Mouse (Mus musculus) limb, embryonic 12.5 days (tissue): Measurements from ENCODE around the gene Nagk. TPM values are rescaled to one million over a fixed set of nuclear protein-coding genes. Genes with fewer than 3 reads are reported as not detected.

Source experiments
- ATAC-seq: fragments of 200-750 bp; cut with Nextera tagmentation; 2 replicates; pipeline ENCODE4 v1.8.0; 2017; ENCODE audit warnings: low read depth, moderate TSS enrichment; ENCODE audit not compliant: insufficient number of reproducible peaks, insufficient read depth, low FRiP score, low TSS enrichment
- H3K27ac ChIP-seq: fragments of 300-500 bp; sonication (generic); 2 replicates; pipeline ENCODE4 v1.5.1; 2016; ENCODE audit warnings: mild to moderate bottlenecking, moderate library complexity
- H3K27me3 ChIP-seq: fragments of 300-500 bp; sonication (generic); 2 replicates; pipeline ENCODE4 v1.6.1; 2016; ENCODE audit warnings: mild to moderate bottlenecking, moderate library complexity
- H3K36me3 ChIP-seq: fragments of 300-500 bp; sonication (generic); 2 replicates; pipeline ENCODE4 v1.6.1; 2016; ENCODE audit warnings: mild to moderate bottlenecking, moderate library complexity
- H3K4me1 ChIP-seq: fragments of 300-500 bp; sonication (generic); replicated peaks from 2 replicates; pipeline ENCODE4 v1.6.1; 2016
- H3K4me2 ChIP-seq: fragments of 300-500 bp; sonication (generic); 2 replicates; pipeline ENCODE4 v1.6.1; 2016; ENCODE audit warnings: mild to moderate bottlenecking, moderate library complexity
- H3K4me3 ChIP-seq: fragments of 300-500 bp; sonication (generic); replicated peaks from 2 replicates; pipeline ENCODE4 v1.5.1; 2016; ENCODE audit warnings: mild to moderate bottlenecking
- H3K9ac ChIP-seq: fragments of 300-500 bp; sonication (generic); replicated peaks from 2 replicates; pipeline ENCODE4 v1.6.1; 2016; ENCODE audit warnings: mild to moderate bottlenecking, moderate library complexity
- H3K9me3 ChIP-seq: fragments of 300-500 bp; sonication (generic); 2 replicates; pipeline ENCODE4 v1.6.1; 2016; ENCODE audit warnings: mild to moderate bottlenecking, moderate library complexity
- WGBS: fragments of 180-500 bp; shearing (Covaris S2); methylation state at CpG from one replicate; pipeline ENCODE4 v1.1.7; 2016; 5-methylcytosine and 5-hydroxymethylcytosine counted together
- polyA plus RNA-seq: library from polyadenylated mRNA; unstranded; fragments of >200 nt; fragmentation: Nextera tagmentation; extraction: Ambion mirVana; gene quantifications from 2 replicates; pipeline ENCODE4 v1.2.1, GENCODE M21; 2016

Gene Nagk
- polyA plus RNA-seq = 35.3 and 36.8 TPM in 2 replicates

DNA sequence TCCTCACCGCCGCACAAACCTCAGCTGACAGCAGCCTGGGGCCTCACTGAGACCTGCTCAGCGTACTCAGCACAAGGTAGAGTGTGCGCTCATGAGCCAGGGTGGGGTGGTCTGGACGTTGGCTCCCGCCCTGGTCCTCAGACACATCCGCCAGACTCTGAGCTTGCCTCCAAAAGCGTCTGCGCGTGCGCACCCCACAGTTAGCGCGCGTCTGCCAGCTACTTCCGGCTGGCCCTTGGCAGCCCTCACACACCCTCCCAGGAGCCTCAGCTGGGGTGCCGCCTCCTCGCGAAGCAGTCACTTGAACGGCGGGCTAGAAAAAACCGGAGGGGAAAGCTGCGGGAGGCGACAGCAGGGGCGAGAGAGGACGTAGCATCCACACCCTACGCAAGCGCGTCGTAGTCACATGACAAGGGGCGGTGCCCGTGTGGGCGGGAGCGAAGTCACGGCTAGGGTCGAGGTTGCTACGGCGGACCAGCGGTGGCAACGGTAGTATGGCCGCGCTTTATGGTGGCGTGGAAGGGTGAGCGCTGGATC, at the start of gene Nagk:
Gene Nagk, plus strand, starts transcription at position 223 of the 537 bp plus-strand sequence.
- Histone ChIP-seq H3K36me3 (peaks cover 13% of the 10 kb centered on the region; the same call in 1 of the 2 replicates), H3K4me3 (peak within 1 kb of the TSS; percentile 82), H3K4me1 (peaks cover 5% of the 10 kb centered on the region), H3K9ac (peak within 1 kb of the TSS; percentile 77), H3K9me3 (no peaks in the 10 kb centered on the region), H3K27ac (peak within 1 kb of the TSS; percentile 95), H3K4me2 (peak within 1 kb of the TSS; percentile 86), H3K27me3 (no peaks in the 10 kb centered on the region)
- WGBS = under 1% methylated on average over 43 of the region's 43 CpGs
- peak; percentile 95 for ATAC-seq

DNA sequence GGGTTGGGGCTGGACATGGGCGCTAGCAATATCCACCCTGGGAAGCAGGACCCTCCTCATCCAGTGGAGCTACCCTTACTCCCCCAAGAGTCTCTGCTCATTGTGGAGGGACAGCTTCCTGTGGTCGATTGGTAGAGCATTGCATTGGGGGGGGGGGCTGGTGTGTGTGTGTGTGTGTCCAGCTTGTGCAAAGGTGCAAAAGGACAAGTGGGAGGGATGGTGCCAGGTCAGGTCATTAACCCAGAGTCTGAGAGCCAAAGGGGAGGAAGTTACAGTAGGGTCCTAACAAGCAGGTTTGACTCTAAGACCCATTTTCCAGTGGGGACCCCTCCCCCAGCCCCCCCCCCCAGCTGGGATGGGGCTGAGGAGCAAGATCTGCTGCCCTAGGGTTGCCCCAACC, 49.3 kb upstream of the Nagk start:
- H3K27me3 ChIP-seq = peaks cover 41% of the 10 kb centered on the region
- ATAC-seq = no peak
- peaks cover 5% of the 10 kb centered on the region; the same call in 1 of the 2 replicates for H3K9me3 ChIP-seq

DNA sequence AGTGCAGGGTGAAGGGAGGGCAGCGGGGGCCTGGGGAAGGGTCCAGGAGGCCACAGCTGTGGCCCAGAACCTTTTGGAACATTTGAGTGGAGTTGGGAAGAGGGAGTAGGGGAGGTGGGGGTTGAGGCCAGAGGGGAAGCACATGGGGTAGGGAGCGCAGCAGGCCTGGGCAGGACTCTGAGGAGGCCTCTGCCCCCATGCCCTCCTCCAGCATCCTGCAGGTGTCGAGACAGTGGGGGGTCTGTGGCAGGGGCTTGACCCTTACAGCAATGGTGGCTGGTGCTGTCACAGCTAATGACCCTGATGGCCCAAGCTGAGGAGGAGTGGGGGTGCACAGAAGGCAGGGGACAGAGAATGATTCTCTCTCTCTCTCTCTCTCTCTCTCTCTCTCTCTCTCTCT, 45.5 kb upstream of the Nagk start:
- Histone ChIP-seq H3K4me3 (no peak overlapping the region), H3K27me3 (peaks cover 48% of the 10 kb centered on the region), H3K36me3 (no peaks in the 10 kb centered on the region), H3K4me1 (peaks cover 4% of the 10 kb centered on the region; the same call in 1 of the 2 replicates), H3K9ac (no peak overlapping the region), H3K27ac (no peak overlapping the region), H3K9me3 (no peaks in the 10 kb centered on the region), H3K4me2 (no peak overlapping the region)
- ATAC-seq = peak; percentile 28; the same call in 1 of the 2 replicates
- WGBS = 61% methylated on average over 2 of the region's 3 CpGs

More for the DNA sequence above, 49.3 kb upstream of the Nagk start:
- 50% methylated on average over 2 of the region's 2 CpGs for WGBS
- H3K9ac ChIP-seq = no peak overlapping the region
- no peak overlapping the region for H3K4me2 ChIP-seq
- H3K4me3 ChIP-seq = no peak overlapping the region
- no peaks in the 10 kb centered on the region for H3K36me3 ChIP-seq
- peaks cover 4% of the 10 kb centered on the region; the same call in 1 of the 2 replicates for H3K4me1 ChIP-seq
- no peak overlapping the region for H3K27ac ChIP-seq

DNA sequence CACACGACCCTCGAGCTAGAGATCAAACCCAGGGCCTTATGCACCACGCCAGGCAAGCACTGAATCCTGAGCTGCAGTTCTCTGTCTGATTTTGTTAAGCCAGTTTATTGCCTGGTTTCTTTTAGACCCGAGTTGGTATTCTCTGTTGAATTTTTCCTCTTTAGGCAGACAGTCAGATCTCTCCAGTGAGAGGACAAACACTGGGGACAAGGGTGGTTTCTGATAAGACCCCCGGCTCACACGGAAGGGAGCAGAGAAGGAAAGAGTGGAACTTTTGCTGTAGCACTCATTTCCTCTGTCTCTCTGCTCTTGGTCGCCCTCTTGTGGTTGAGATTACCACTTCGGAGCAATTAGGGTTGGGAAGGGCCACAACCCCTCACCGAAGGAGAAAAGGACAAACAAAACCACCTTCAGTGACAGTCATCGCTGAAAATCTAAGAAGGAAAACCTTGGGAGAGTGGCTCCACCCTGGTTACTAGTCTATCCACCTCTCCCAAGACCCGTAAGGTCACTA, 44.6 kb upstream of the Nagk start:
- Histone ChIP-seq H3K9ac (0 out of 2 replicates have a peak overlapping the region, but pooled peaks have one; percentile 27), H3K9me3 (no peaks in the 10 kb centered on the region), H3K36me3 (no peaks in the 10 kb centered on the region), H3K27me3 (peaks cover 57% of the 10 kb centered on the region), H3K4me1 (peaks cover 4% of the 10 kb centered on the region; the same call in 1 of the 2 replicates), H3K4me3 (no peak overlapping the region), H3K27ac (no peak overlapping the region), H3K4me2 (no peak overlapping the region)
- peak; percentile 49; the same call in 1 of the 2 replicates for ATAC-seq
- WGBS = 11% methylated on average over 11 of the region's 11 CpGs

DNA sequence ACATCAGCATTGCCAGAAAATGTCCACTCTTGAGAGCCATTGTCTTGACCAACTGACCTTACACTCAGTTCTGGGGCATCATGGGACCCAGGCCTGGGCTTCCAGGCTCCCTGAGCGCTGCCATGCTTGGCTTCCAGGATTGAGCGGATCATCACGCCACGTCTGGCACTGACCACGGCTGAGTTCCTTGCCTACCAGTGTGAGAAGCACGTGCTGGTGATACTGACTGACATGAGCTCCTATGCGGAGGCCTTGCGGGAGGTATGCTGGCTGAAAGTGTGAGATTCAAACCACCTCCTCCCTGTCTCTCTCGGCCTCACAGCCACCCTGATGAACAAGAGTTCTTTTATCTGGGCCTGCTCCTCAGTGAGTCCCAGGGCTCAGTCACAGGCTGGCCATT, 38.7 kb upstream of the Nagk start:
- H3K4me1 ChIP-seq = peaks cover 6% of the 10 kb centered on the region
- H3K4me2 ChIP-seq = no peak overlapping the region
- peaks cover 89% of the 10 kb centered on the region for H3K27me3 ChIP-seq
- 70% methylated on average over 9 of the region's 9 CpGs for WGBS
- no peak overlapping the region for H3K27ac ChIP-seq
- no peak for ATAC-seq
- no peak overlapping the region for H3K9ac ChIP-seq
- no peak overlapping the region for H3K4me3 ChIP-seq
- no peaks in the 10 kb centered on the region for H3K36me3 ChIP-seq
- no peaks in the 10 kb centered on the region for H3K9me3 ChIP-seq

DNA sequence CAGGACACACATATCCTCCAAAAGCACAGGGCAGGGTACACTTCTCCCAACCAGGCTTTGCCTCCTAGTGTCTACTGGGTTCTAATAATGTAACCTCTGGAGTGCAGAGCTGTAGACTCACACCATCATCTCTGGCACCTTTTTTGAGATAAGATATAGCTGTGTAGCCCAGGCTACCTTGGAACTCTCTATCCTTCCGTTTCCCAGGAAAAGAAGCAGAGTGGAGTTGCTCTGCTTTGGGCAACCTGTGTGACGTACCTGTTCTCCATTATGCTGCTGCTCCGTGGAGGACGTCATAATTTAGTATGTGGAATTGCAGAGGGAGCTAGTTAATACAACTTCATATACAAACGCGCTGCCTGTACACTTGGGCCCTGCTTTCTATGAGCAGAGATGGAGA, 32.4 kb upstream of the Nagk start, which contains the start of gene Ankrd53:
Gene Ankrd53, plus strand, starts transcription at position 301 of the 400 bp plus-strand sequence.
- 15% methylated on average over 6 of the region's 6 CpGs for WGBS
- Histone ChIP-seq H3K4me2 (peak within 1 kb of the TSS; percentile 66), H3K9ac (peak within 1 kb of the TSS; percentile 46), H3K9me3 (no peaks in the 10 kb centered on the region), H3K36me3 (no peaks in the 10 kb centered on the region), H3K4me1 (peaks cover 16% of the 10 kb centered on the region), H3K4me3 (peak within 1 kb of the TSS; percentile 38), H3K27me3 (peaks cover 74% of the 10 kb centered on the region), H3K27ac (no peak within 1 kb of the TSS)
- ATAC-seq = no peak

DNA sequence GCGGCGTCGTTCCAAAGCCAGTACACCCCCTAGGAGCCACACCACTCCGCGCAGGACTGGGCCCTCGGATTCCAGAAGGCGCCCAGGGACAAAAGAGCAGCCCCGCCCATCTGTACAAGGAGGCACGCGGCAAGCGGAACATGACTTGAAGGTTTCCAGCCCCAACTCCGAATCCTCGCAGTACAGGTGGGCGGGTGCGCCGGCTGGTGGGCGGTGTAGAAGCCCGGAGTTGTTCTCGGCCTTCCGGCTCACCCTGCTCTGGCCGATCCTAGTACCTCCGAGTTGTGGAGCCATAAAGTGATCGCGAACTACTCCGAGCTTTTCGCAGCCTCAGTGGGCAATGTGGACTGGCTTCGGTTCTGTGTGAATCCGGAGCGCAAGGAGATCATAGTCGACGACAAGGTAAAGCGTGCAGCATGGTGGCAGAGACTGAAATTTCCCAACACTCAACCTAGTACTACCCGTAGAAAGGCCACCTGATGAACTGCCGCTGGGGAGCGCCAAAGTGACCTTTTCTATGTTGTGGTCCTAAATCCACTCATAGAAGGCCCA, 31.8 kb upstream of the Nagk start:
- Histone ChIP-seq H3K27ac (no peak overlapping the region), H3K4me2 (peak overlapping the region; percentile 66), H3K9me3 (no peaks in the 10 kb centered on the region), H3K9ac (peak overlapping the region; percentile 46), H3K4me1 (peaks cover 15% of the 10 kb centered on the region), H3K36me3 (no peaks in the 10 kb centered on the region), H3K4me3 (peak overlapping the region; percentile 38), H3K27me3 (peaks cover 68% of the 10 kb centered on the region)
- 1% methylated on average over 35 of the region's 35 CpGs for WGBS
- peak; percentile 67 for ATAC-seq

DNA sequence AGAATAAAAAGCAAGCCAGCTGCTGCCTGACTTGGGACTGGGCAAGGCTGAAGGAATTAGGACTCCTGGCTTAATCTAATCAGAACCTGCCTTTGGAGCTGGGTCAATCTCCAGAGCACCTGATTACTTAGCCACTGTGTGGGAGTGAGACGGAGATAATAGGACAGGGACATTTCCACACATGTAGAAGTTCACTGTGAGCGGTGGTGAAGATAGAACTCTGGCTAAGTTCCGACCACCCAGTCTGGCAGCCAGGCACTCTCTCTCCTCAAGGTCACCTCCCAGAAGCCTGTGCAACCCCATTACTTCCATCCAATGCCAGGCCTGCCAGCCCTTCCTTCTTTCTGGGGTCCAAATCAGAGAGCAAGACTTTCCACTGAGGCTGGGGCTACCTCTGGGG, 27.8 kb upstream of the Nagk start:
- H3K27ac ChIP-seq = no peak overlapping the region
- no peak overlapping the region for H3K4me3 ChIP-seq
- peaks cover 29% of the 10 kb centered on the region for H3K27me3 ChIP-seq
- no peak for ATAC-seq
- H3K9ac ChIP-seq = no peak overlapping the region
- H3K4me2 ChIP-seq = no peak overlapping the region
- WGBS = 91% methylated on average over 3 of the region's 3 CpGs
- H3K4me1 ChIP-seq = peaks cover 10% of the 10 kb centered on the region
- peaks cover 36% of the 10 kb centered on the region for H3K36me3 ChIP-seq
- no peaks in the 10 kb centered on the region for H3K9me3 ChIP-seq

DNA sequence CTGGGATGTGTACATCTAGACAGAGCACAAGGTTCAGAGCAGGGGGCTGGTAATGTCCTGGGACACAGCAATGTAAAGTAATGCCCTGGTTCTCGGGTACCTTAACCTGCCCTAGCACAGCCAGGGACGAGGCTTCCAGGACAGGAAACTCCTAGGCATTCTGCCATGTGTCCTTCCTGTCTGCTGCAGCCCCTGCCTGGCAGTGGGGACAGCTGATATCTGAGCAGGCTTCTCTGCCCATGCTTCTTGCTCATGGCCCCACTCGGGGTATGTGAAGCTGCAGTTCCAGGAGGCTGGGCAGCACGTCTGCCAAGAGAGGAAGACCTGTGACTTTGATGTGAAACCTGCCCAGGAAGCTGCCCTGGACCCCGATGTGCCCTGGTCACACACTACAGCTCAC, 26.3 kb upstream of the Nagk start:
- Histone ChIP-seq H3K4me1 (no peaks in the 10 kb centered on the region; the same call in 1 of the 2 replicates), H3K4me3 (no peak overlapping the region), H3K9me3 (no peaks in the 10 kb centered on the region), H3K27me3 (peaks cover 14% of the 10 kb centered on the region), H3K27ac (no peak overlapping the region), H3K9ac (no peak overlapping the region), H3K36me3 (peaks cover 50% of the 10 kb centered on the region), H3K4me2 (no peak overlapping the region)
- no peak for ATAC-seq
- WGBS = 87% methylated on average over 5 of the region's 5 CpGs

DNA sequence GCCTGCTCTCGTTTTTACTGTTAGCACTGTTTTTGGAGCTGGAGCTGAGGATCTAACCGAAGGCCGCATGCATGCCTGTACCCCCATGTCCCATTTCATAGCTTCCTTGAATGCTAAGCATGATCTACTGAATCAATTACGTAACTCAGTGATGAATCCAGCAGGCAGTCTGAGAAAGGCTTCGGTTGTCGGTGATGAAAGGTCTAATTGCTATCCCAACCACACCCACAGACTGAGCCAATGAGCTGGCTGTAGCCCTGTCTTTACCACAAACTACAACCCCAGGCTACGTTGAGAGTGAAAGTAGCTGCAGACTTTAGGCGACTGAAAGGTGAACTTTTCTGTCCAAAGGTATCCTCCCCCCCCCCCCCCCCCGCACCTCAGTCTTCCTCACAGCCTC, 20.7 kb upstream of the Nagk start:
- WGBS = 55% methylated on average over 8 of the region's 9 CpGs
- H3K27ac ChIP-seq = no peak overlapping the region
- H3K27me3 ChIP-seq = no peaks in the 10 kb centered on the region
- peak overlapping the region; percentile 90 for H3K4me3 ChIP-seq
- peaks cover 13% of the 10 kb centered on the region for H3K4me1 ChIP-seq
- ATAC-seq = no peak
- H3K9me3 ChIP-seq = no peaks in the 10 kb centered on the region
- H3K9ac ChIP-seq = peak overlapping the region; percentile 94; the same call in 1 of the 2 replicates
- H3K36me3 ChIP-seq = peaks cover 43% of the 10 kb centered on the region
- H3K4me2 ChIP-seq = peak overlapping the region; percentile 89

DNA sequence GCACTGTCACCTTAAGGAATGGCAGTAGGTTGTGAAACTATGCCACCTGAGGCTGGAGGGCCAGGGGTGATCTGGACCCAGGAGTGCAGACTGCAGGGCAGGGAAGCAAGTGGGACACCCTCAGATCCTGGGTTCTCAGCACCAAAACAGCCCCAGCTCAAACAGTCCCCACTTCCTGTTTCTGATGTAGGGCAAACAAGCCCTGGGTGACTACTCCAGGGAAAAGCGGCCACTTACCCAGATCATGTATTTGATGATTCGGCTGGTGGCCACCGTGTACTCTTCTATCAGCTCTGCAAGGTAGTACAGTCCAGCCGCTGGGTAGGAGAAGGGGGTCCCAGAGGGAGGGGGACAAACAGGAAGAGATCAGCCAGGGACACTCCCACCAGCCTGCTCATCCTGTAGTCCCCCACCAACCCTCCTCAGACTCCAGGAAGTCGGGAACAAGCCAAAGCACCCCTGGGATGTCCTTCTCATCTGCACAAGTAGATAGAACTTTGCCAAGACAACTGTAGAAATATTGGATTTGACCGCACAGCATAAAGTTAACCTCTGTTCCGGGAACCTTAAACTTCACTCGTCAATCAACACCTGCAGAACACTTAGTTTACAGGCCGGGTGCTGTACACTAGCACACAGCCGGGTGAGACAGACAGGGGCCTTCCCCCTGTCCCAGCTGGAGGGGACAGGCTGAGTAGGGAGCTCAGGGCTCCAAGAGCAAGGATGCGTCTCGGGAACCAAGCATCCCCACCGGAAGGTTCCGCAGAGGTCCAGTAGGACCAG, 19.8 kb upstream of the Nagk start:
- Histone ChIP-seq H3K4me1 (peaks cover 13% of the 10 kb centered on the region), H3K4me2 (peak overlapping the region; percentile 89), H3K36me3 (peaks cover 34% of the 10 kb centered on the region), H3K9me3 (no peaks in the 10 kb centered on the region), H3K27ac (peak overlapping the region; percentile 76), H3K27me3 (no peaks in the 10 kb centered on the region), H3K4me3 (peak overlapping the region; percentile 90), H3K9ac (peak overlapping the region; percentile 94)
- under 1% methylated on average over 14 of the region's 14 CpGs for WGBS
- peak; percentile 32; the same call in 1 of the 2 replicates for ATAC-seq
